Mouse (Mus musculus): ENCODE measurements around the gene Cacna1d.

DNA sequence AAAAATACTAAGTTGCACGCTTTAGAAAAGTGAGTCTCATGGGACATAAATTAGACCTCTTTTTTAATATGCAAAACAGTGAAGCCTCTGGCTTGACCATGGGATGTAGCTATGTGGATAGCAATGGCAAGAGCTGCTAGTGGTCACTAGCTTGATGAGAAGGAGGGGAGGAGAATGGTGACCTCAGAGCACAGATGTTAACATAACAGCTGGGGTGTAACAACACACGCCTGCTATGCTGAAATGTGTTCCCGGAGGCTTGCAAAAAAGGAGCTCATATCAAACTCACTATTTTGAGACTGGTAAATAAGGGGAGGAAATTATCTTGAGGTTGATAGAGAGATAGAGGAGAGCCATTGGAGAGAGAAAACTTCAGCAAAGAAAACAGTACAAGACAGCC lies 32.4 kb downstream of the Cacna1d start:
- TF ChIP-seq CTCF (IDR thresholded peaks at IDR 0.05; ENCODE audit: low read depth, low read length) (no peak), POLR2AphosphoS5 (IDR thresholded peaks at IDR 0.05; ENCODE audit: insufficient replicate concordance, low read depth, low read length) (no peak), TAL1 (conservative IDR thresholded peaks at IDR 0.05; ENCODE audit: low read depth, low read length) (no peak), GATA2 (IDR thresholded peaks at IDR 0.05; ENCODE audit: borderline replicate concordance, low read depth, low read length) (no peak)

All from G1E (cell line).